Mouse (Mus musculus): ENCODE measurements around the gene Rhoc.

GRCm38 (mm10) chr3:104822413-104822812 is 34.2 kb downstream of the Rhoc start:
- no peak for TF ChIP-seq MAX (IDR thresholded peaks at IDR 0.05; ENCODE audit: low read length)
- TF ChIP-seq POLR2A (IDR thresholded peaks at IDR 0.05; ENCODE audit: control insufficient read depth in 1 of 2, insufficient read depth in 1 of 2, low read depth in 1 of 2, low read length in 2 of 2, poor library complexity in 1 of 2), result no peak
- TF ChIP-seq EP300 (IDR thresholded peaks at IDR 0.05; ENCODE audit: low read depth in 1 of 2, low read length in 2 of 2), result no peak
- TF ChIP-seq TAL1 (IDR thresholded peaks at IDR 0.05; ENCODE audit: low read length), result no peak
- TF ChIP-seq CTCF (IDR thresholded peaks at IDR 0.05 in 2 of 3, conservative IDR thresholded peaks at IDR 0.05 in 1 of 3; ENCODE audit: control insufficient read depth in 1 of 3, insufficient read depth in 1 of 3, low read depth in 2 of 3, low read length in 3 of 3, poor library complexity in 1 of 3, severe bottlenecking in 1 of 3), result no peak
- no peak for TF ChIP-seq JUND (IDR thresholded peaks at IDR 0.05; ENCODE audit: low read depth, low read length)
- no peak for TF ChIP-seq CHD2 (IDR thresholded peaks at IDR 0.05; ENCODE audit: low read length)

Data from MEL (cell line).